Mouse (Mus musculus) left cerebral cortex, postnatal 36 days (tissue): ENCODE data around the gene Nat8f5. TPM values are rescaled to one million over a fixed set of nuclear protein-coding genes. Genes with fewer than 3 reads are reported as not detected.
"Not testable (repeated sequence)": the region's sequence is repeated elsewhere in the genome, so short reads cannot be mapped to it uniquely, and the experiment has no call there.

Experiments used
- DNase-seq, 2 experiments: peaks; one replicate each; pipeline ENCODE4 v3.0.0; 2021 to 2022; ENCODE audit warnings: low spot score in 2 of 2, mixed read lengths in 1 of 2
- intact Hi-C: fragments of 180-260 bp; cut with DNase I; formaldehyde crosslinking; loops from one replicate; pipeline ENCODE4 v1.15.1; 2025
- total RNA-seq, 2 experiments: library from RNA; stranded (reverse); gene quantifications; 2 replicates each; pipeline ENCODE4 v1.2.3; 2021

Gene Nat8f5
- total RNA-seq = 1 to 10 TPM; 5.8 to 6.0 TPM

DNA sequence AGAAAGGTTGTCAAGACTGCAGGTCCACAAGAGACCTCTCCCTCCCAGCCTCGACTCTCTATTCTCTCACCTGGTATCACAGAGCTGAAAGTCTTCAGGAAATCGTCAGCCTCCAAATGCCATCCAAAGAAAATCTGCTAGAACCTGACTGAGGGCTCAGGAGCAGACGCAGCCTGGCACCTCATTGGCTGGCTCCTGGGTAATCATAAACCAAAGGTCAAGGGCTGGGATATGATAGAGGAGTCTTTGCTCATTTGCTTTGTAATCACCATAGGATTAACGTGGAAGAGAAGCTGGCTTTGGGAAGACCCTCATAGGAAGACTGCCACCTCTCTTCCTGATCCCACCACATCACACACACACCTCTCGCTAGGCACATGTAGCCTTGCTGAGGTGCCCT, at the start of gene Nat8f5, which contains the start of gene Nat8f6:
Nat8f5 (minus strand) TSS at position 136 of the 400 bp plus-strand sequence.
Nat8f6 (minus strand) TSS at position 118 of the 400 bp plus-strand sequence.
- no peak for DNase-seq
- intact Hi-C loops = no loop called here

DNA sequence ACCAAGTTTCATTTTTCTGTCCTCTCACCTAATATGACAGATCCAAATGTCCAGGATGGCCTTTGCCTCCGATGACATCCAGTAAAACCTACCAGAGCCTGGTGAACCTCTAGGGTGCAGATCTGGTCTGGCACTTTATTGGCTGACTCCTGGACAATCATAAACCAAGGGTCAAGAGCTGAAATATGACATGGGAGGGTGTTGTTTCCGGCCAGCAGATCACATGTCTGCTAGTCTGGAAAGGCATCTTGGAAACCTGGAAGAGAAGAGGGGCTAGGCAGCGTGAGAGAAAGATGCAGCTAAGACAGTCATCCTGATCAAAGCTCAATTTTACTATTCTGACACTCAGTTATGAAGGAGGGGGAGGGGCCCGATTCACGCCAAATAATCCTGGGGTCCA, 48.2 kb upstream of the Nat8f5 start, which contains the start of gene Nat8f2:
Nat8f2 (minus strand) TSS at position 153 of the 400 bp plus-strand sequence.
- DNase-seq = not testable (repeated sequence)

DNA sequence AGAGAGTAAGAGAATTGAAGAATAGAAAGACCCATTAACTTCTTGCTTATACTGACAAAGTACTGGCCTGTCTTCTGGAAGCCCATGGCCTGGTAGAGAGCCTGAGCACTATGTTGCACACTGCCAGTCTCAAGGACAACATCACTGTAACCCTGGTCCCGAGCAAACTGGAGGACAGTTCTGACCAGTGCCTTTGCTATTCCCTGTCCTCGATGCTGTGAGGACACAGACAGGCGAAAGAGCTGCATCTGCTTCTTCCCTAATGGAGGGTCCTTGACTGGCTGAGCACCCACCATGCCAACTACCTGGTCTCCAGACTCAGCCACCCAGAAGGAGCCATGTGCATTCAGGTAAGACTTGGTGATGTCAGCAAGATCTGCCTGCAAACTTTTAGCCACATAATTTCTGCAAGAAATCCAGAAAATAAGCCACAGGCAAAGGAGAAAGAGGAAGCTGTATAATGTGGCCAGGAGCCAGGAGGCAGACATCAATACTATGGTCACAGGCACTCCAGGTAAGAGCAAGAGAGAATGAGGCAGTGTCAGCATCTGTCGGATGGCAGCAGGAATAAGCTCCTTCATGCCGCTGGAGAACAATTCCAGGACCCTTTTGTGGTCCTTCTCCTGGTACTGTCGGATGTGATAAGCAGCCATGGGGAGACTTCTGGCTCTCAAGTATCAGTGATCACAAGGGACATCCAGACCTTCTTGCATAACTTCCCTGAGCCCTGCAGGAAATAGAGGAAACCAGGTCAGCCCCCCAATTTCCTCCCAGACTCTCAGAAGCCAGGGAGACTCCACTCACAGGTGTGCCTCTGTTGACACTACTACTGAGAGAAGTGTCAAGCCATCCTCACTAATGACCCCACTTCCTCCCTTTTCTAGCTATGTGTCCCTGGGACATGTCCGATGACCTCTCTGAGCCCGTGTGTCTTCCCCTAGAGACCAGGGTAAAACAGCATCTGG, 47.2 kb upstream of the Nat8f5 start:
- intact Hi-C loops = no loop called here
- no peak for DNase-seq

More for the DNA sequence above, 48.2 kb upstream of the Nat8f5 start, which contains the start of gene Nat8f2:
- intact Hi-C loops = not testable (repeated sequence)

DNA sequence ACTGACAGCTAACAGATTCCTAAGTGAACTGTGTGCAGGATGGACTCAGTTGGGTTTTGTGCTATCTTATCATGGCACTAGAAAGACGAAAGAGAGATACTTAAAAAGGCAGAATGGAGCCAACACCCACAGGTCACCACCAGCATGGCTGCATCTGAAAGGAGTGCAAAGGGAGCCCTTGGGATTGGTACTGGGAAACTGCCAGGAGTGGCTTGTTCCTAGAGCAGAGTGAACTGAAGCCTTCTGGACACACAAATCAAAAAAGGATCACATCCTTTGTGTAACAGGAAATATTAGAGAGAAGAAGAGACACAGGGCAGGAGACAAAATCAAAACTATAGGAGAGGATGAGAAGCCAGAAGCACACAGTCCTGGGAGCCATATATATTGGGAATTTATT, 46.2 kb upstream of the Nat8f5 start:
- intact Hi-C loops, DNase-seq: not testable (repeated sequence)

DNA sequence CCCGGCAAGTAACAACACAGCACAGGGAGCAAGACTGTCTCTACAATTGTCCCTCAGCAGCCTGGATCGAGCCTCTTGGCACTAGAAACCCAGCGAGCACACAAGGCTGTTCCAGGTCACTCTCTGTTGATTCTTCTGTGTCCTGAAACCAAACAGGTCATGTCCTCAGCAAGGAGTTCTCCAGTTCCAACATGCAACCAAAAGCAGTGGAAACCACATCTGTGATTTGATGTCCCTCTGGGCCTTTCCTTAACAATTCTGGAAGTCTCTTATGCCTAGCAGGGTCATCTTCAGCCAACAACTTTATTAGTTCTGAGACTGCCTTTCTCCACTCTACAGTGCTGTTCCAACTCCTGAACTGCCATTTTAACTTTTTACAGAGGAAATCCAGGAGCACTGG, 45.4 kb upstream of the Nat8f5 start:
- DNase-seq, intact Hi-C loops: not testable (repeated sequence)

DNA sequence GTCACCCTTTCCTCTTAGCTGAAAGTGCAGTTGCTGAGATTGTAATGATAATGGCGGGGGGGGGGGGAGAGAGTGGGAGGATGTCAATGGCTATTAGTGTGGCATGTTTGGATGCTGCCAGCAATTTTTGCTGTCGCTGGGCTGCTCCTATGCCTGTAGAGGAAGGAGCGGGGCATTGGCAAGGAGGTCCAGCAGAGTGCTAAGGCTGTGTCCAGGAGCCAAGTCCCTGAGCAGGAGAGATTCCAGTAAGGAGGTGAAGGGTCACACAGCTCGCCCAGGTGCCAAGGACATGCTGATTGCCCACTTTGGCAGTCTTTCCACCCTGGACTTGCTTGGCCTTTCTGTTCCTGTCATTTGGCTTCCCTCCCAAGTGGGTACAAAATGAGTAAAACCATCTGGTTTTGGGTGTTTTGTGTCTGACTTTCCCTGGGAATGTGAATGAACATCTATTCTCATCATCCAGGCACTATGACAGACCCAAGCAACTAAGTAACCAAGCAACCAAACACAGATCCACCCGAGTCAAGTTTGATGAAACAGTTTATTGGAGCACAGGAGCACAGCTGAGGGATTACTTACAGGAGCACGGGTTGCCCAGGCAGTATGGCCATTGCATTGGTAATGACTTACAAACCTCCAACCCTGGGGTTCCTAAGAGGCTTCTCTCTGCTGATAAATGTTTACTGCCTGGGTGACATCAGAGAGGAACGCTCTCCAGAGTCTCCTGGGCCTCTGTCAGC, 44.3 kb upstream of the Nat8f5 start:
- intact Hi-C loops, DNase-seq: not testable (repeated sequence)

DNA sequence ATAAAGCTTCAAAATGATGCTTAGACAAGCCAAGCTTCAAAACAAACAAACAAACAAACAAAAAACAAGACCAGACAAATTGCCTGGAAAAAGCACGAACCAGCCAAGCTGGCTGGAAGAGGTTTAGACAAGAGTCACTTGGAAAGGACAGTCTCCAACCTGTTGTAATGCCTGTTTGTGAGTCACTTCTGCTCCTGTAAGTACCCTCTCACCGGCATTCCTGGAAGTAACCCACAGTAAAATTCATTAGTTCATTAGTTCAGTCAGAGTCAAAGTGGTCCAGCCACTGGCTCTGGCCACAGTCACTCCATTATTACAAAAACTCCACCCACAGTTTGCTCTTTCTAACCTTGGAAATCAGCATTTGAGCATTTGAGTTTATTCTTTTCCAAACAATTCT, 43.1 kb upstream of the Nat8f5 start:
- DNase-seq = no peak
- intact Hi-C loops = no loop called here

DNA sequence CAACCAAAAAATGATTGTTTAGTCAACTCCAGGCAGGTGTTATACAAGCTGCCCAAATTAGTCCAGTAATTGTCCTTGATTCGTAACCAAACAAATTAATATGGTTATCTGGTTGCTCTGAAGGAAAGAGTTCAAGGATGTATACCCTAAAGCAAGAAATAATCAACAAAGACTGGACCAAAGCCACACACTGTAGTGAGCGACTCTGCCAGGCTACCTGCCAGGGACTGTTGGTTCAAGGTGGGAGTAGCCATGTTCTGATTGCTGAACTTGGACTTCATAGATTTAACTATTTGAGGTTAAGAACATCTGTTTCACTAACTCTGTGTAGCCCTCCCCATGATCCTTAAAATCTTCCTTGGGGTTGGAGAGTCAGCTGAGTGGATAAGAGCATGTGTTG, 42.4 kb upstream of the Nat8f5 start:
- DNase-seq = no peak
- intact Hi-C loops = no loop called here

DNA sequence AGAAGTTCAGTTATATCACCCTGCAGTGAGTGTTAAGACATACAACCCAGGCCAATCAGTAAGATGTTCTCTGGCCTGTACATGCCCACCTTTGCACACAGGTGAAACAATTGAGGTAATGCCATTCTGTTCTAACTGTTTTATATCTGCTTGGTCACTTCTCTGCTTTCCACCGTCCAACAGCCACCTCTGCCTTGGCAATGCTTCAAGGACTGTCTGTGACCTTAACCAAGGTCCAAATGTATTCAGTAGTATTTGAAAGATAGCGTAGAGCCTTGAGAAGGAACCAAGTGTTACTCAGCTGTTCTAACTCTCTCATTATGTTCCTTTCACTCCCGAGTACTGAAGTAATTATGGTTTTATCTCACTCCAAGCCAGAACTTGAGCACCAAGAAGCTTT, 41.8 kb upstream of the Nat8f5 start:
- intact Hi-C loops = no loop called here

DNA sequence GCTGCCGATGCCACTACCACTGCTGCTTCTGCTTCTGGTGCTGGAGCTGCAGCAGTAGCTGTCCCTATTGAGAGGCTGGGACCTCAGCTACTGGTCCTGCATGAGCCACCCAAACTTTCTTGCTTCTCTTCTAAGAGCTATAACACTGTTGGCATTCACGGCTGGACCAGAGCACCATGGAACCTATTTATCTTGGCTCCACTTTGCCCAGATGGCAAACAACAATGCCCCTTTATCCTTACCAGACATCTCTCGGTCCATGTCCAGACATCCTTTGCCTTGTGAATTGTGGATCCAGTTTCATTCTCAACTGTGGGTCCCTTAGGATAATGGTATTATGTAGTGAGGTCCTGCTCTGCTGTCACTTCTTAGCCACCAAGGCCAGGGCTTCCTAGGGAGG, 40.5 kb upstream of the Nat8f5 start:
- no peak for DNase-seq
- intact Hi-C loops = no loop called here

More for the DNA sequence above, 41.8 kb upstream of the Nat8f5 start:
- no peak for DNase-seq

DNA sequence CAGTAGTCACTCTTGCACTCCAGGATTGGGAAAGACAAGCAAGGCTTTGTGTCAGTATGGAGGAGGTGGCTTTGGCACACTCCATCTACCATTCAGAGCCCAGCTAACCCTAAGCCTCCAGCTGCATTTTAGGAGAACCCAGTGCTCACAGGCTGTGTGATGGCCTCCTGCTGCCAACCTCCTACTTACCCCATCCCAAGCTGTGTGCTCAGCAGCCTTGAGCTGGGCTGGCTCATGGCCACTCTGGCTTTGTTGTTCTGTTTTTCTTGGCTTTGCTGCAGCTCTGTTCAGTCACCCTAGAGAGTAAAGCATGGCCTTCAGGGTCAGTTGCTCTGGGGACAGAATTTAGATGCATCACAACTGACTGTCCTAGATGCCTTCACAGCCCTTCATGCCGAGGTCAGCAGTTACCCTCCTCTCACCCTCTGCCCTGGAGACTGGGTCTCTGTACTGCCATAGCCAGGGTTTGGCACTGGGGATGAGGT, 35.5 kb upstream of the Nat8f5 start:
- DNase-seq = peak; percentile 52 to 59
- intact Hi-C loops = no loop called here

DNA sequence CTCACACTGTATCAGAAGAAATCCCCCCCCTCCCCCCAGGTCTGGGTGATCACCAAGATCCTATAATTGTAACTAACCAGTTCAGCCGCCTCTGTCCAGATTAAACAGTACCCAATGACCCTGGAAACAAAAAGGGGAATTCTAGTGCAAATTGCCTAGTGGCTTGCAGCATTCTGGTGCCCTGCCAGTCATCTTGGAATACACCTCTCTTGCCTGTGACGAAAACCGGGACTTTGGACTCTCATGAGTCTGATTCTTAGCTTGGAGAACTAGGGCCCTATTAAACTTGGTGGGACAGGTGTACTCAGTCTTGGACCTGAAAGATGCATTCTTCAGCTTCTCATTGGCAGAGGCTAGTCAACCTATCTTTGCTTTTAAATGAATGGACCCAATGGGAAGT, 32.7 kb upstream of the Nat8f5 start:
- DNase-seq = no peak
- intact Hi-C loops = no loop called here

DNA sequence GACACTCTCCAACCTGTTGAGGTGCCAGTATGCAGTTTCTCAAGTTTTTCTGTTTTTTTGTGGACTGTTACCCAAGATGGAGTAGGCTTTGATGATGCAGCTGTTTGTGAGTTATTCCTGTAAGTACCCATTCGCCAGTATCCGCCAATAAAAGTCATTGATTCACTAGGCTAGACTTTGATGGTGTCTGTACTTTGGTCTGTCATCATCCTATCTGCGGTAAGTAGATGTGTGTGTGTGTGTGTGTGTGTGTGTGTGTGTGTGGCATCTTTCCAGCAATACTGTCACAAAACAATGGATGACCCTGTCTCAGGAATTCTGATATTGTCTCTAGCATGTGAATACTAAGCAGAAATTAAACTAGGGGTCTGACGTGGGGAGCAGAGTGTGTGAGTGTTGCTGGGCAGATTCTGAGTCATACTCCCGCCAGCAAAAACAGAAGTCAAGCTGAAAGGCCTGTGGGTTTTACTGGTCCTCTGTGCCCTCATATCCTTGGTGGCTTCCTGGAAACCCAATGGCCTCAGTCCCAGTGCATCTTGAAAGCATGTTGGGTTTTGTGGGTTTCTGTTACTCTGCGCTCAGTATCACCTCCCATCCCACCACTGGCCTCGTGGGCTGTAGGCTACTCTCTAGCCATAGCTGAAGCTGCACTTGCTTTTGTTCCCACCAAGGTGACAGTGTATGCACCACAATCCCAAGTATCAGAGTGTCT, 30.4 kb upstream of the Nat8f5 start:
- intact Hi-C loops = no loop called here
- DNase-seq = no peak

DNA sequence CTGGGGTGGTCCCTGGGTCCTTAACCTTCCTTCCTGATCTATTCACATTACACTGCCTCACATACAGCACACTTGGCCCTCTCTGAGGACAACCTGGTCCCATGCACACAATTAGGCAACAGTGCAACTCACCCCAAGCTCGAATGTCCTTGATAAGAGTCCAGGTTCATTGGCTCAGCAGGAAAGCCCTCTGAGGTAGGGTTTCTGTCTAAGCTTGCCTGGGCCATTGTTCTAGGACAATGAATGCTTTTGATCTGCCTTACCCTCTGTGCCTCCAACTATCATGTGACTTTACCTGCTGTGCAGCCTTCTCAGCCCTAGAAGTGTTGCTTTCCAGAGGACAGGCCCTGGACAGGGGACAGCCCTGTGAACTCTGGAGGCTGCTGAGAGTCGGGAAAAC, 28.5 kb upstream of the Nat8f5 start:
- DNase-seq = no peak
- intact Hi-C loops = no loop called here

DNA sequence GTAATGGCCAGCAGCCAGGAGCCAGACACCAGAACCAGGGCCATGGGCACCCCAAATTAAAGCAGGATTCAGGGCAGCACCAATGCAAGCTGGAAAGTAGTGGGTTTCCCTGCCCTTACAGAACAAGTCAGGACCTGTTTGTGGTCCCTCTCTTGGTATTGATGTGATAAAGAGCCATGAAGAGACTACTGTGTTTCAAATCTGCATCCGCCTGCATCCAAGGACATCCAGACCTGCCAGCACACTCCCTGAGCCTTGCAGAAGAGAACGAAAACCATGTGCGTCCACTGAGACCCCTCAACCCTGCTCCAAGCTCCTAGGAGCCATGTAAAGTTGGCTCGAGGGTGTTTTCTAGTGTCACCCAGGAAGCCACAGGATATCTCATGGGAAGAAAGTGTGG, 27.4 kb upstream of the Nat8f5 start:
- intact Hi-C loops = no loop called here
- DNase-seq = no peak

DNA sequence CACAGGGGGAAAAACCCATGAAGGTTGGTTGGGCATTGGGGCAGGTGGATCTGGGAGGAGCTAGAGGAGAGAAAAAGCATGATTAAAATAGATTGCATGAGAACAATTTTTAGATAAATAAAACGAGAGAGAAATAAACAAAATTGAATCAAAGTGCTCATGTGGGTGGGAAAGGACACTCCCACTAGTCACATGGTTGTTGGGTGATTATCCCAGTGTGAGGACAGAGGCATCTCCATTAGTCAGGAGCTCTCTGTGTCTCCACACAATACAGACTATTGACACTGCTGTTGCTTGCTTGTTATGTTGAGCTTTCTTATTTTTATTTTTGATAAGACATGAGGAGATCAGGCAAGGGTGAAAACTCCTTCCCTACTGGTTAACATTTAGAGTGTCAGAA, 26.1 kb upstream of the Nat8f5 start:
- DNase-seq = no peak
- intact Hi-C loops = no loop called here

DNA sequence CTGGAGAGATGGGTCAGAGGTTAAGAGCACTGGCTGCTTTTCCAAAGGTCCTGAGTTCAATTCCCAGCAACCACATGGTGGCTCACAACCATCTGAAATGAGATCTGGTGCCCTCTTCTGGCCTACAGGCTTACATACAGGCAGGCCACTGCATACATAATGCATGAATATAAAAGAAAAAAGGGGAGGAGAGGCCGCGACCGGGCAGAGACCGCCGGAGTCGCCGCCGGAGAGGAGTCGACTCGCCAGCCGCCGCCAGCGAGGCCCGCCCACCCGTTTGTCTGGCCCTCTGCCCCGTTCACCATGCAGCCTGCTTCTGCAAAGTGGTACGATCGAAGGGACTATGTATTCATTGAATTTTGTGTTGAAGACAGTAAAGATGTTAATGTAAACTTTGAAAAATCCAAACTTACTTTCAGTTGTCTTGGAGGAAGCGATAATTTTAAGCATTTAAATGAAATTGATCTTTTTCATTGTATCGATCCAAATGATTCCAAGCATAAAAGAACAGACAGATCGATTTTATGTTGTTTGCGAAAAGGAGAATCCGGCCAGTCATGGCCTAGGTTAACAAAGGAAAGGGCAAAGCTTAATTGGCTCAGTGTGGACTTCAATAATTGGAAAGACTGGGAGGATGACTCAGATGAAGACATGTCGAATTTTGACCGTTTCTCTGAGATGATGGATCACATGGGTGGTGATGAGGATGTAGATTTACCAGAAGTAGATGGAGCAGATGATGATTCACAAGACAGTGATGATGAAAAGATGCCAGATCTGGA, 23.1 kb upstream of the Nat8f5 start:
- intact Hi-C loops, DNase-seq: not testable (repeated sequence)

DNA sequence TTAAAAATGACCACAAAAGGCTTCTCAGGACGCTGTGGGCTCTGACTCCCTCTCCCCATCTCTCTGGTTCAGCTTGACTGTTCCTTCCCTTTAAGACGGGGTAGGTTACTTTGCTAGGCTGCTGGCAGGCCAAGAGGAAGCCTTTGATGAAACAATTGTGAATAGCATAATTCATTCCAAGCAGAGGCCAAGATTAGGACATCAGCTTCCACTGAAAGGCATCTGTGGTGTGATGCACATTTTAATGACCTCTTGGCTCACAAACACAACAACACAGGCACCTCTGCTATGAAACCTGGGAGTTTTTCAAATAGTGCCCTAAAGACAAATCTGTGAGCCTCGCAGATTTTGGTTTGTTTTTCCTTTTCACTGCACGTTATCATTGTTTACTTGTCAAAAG, 19.2 kb upstream of the Nat8f5 start:
- intact Hi-C loops = loop anchor here (2.0 kb wide), 1 partner anchor 55 kb away; no protein-coding TSS in a partner anchor

DNA sequence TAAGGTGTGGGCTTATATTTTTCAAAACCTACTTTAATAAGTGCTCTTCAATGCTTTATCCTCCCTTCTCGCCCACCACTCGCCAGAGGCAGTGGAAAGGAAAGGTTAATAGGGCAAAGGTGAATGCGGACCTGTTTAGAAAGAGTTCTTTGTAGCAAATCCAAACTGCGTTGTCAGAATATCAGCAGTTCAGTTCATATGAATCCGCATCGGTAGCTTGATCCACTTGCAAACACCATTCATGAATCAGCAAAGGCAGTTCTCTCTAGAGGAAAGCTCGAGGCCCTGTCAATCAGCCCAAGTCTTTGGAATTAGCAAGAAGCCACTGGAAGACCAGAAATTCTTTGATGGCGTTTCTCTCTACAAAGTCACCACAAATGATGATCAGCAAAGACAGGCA, 17.9 kb upstream of the Nat8f5 start:
- DNase-seq = no peak
- intact Hi-C loops = loop anchor here (2.0 kb wide), 1 partner anchor 56 kb away; no protein-coding TSS in a partner anchor

More for the DNA sequence above, 19.2 kb upstream of the Nat8f5 start:
- peak in 1 of 2 experiments; percentile 8 for DNase-seq
